Mouse (Mus musculus): ENCODE results near the gene Snx29.

DNA sequence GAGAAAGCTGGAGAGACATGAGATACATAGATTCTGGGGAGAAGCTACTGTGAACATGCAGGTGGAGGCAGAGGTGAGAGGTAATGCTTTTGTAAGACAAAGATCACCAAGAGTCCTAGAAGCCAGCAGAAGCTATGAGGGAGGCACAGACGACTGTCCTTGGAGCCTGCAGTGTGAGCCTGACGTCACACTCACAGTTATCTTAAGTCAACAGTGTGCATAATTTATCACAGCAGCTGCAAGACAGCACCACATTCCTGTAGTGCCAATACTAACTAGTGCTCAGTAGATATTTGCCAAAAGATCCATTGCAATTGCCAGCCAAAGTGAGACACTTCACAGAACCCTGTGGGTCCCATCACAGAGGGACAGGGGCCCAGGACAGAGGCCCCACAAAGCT, 459.4 kb downstream of the Snx29 start:
- TF ChIP-seq CTCF (IDR thresholded peaks at IDR 0.05; ENCODE audit: control insufficient read depth, insufficient read depth, low read length) (no peak), POLR2A (IDR thresholded peaks at IDR 0.05; ENCODE audit: borderline replicate concordance, control insufficient read depth, low read depth, low read length) (no peak)
